Mouse (Mus musculus) urinary bladder, adult 2 months (tissue): ENCODE measurements around the gene Kcnh2. TPM values are rescaled to one million over a fixed set of nuclear protein-coding genes. Genes with fewer than 3 reads are reported as not detected.
A peak's percentile ranks its signal among the peaks of the same experiment; 100 is the strongest.

ENCODE experiments used
- DNase-seq: peaks from one replicate; pipeline ENCODE4 v3.0.0; 2022; ENCODE audit warnings: low spot score
- polyA plus RNA-seq: library from polyadenylated mRNA; depleted of rRNA; stranded (reverse); fragments of >200 nt; gene quantifications from 2 replicates; pipeline ENCODE4 v1.2.3, GENCODE M21; 2012

Kcnh2 gene
- polyA plus RNA-seq, 1 experiment = 56.0 TPM

GRCm38 (mm10) chr5:24378700-24379099, 27.3 kb upstream of the Kcnh2 start:
- no peak for DNase-seq

- no peak for DNase-seq
Observed at GRCm38 (mm10) chr5:24374666-24375328, 23.4 kb upstream of the Kcnh2 start.

- DNase-seq = no peak
Observed at GRCm38 (mm10) chr5:24374216-24374615, 22.8 kb upstream of the Kcnh2 start.

- DNase-seq = no peak
Observed at GRCm38 (mm10) chr5:24373807-24374206, 22.4 kb upstream of the Kcnh2 start.

- no peak for DNase-seq
Observed at GRCm38 (mm10) chr5:24369767-24370166, 18.4 kb upstream of the Kcnh2 start.

- DNase-seq = no peak
Observed at GRCm38 (mm10) chr5:24366426-24366825, 15.0 kb upstream of the Kcnh2 start.

- no peak for DNase-seq
Observed at GRCm38 (mm10) chr5:24365528-24365927, 14.1 kb upstream of the Kcnh2 start.

- DNase-seq = no peak
Observed at GRCm38 (mm10) chr5:24364963-24365362, 13.6 kb upstream of the Kcnh2 start.

GRCm38 (mm10) chr5:24364508-24364907, 13.1 kb upstream of the Kcnh2 start, which contains the start of gene Nos3:
Nos3 (plus strand) TSS chr5:24364810.
- DNase-seq = no peak

- DNase-seq = no peak
Observed at GRCm38 (mm10) chr5:24364061-24364460, 12.7 kb upstream of the Kcnh2 start.

GRCm38 (mm10) chr5:24363467-24363866, 12.1 kb upstream of the Kcnh2 start:
- DNase-seq = no peak

- DNase-seq = peak; percentile 49
Observed at GRCm38 (mm10) chr5:24360792-24361454, 9.5 kb upstream of the Kcnh2 start.

- no peak for DNase-seq
Observed at GRCm38 (mm10) chr5:24357461-24357860, 6.1 kb upstream of the Kcnh2 start.

- DNase-seq = no peak
Observed at GRCm38 (mm10) chr5:24356764-24357163, 5.4 kb upstream of the Kcnh2 start.

- DNase-seq = no peak
Observed at GRCm38 (mm10) chr5:24353327-24353726, 1.9 kb upstream of the Kcnh2 start.

GRCm38 (mm10) chr5:24352251-24352859, 951 bp upstream of the Kcnh2 start:
- DNase-seq = no peak

GRCm38 (mm10) chr5:24351701-24352171, 332 bp upstream of the Kcnh2 start:
- peak; percentile 56 for DNase-seq

GRCm38 (mm10) chr5:24350531-24351250, 713 bp downstream of the Kcnh2 start:
- DNase-seq = no peak

GRCm38 (mm10) chr5:24350073-24350472, 1.3 kb downstream of the Kcnh2 start:
- no peak for DNase-seq

- DNase-seq = no peak
Observed at GRCm38 (mm10) chr5:24348546-24348945, 2.9 kb downstream of the Kcnh2 start.

GRCm38 (mm10) chr5:24348128-24348527, 3.3 kb downstream of the Kcnh2 start:
- DNase-seq = peak; percentile 51

- no peak for DNase-seq
Observed at GRCm38 (mm10) chr5:24347186-24347875, 4.1 kb downstream of the Kcnh2 start.
